Mouse (Mus musculus): ENCODE measurements around the gene Zdhhc19. TPM values are rescaled to one million over a fixed set of nuclear protein-coding genes. Genes with fewer than 3 reads are reported as not detected.
A peak's percentile ranks its signal among the peaks of the same experiment; 100 is the strongest.

The Zdhhc19 gene
- polyA plus RNA-seq, 1 experiment, result not detected

- no peaks in the 10 kb centered on the region for H3K27me3 ChIP-seq (ENCODE audit: control insufficient read depth)
- peaks cover 86% of the 10 kb centered on the region for H3K4me1 ChIP-seq (ENCODE audit: control insufficient read depth)
- H3K9me3 ChIP-seq (ENCODE audit: control insufficient read depth, low read length), result peaks cover 4% of the 10 kb centered on the region
- H3K4me3 ChIP-seq (replicated peaks), result no peak overlapping the region
- no peak for TF ChIP-seq GATA1 (IDR thresholded peaks at IDR 0.05; ENCODE audit: low read length)
- TF ChIP-seq TAL1 (IDR thresholded peaks at IDR 0.05; ENCODE audit: low read length), result no peak
- peaks cover 4% of the 10 kb centered on the region for H3K36me3 ChIP-seq (ENCODE audit: control insufficient read depth)
These were observed 42.0 kb downstream of the Zdhhc19 start for GRCm38 (mm10) chr16:32537867-32538660.

- Histone ChIP-seq H3K27me3 (ENCODE audit: control insufficient read depth) (no peaks in the 10 kb centered on the region), H3K9me3 (ENCODE audit: control insufficient read depth, low read length) (peaks cover 4% of the 10 kb centered on the region), H3K36me3 (ENCODE audit: control insufficient read depth) (peaks cover 4% of the 10 kb centered on the region), H3K4me1 (ENCODE audit: control insufficient read depth) (peaks cover 88% of the 10 kb centered on the region), H3K4me3 (replicated peaks) (no peak overlapping the region)
- TF ChIP-seq TAL1 (IDR thresholded peaks at IDR 0.05; ENCODE audit: low read length), result no peak
These were observed 42.7 kb downstream of the Zdhhc19 start for GRCm38 (mm10) chr16:32538761-32539255.

- peaks cover 4% of the 10 kb centered on the region for H3K36me3 ChIP-seq (ENCODE audit: control insufficient read depth)
- peaks cover 80% of the 10 kb centered on the region for H3K4me1 ChIP-seq (ENCODE audit: control insufficient read depth)
- TF ChIP-seq GATA1 (IDR thresholded peaks at IDR 0.05; ENCODE audit: low read length) (no peak), TAL1 (IDR thresholded peaks at IDR 0.05; ENCODE audit: low read length) (no peak)
- H3K4me3 ChIP-seq (replicated peaks), result no peak overlapping the region
- peaks cover 8% of the 10 kb centered on the region for H3K9me3 ChIP-seq (ENCODE audit: control insufficient read depth, low read length)
- H3K27me3 ChIP-seq (ENCODE audit: control insufficient read depth), result peaks cover 7% of the 10 kb centered on the region
These were observed 45.5 kb downstream of the Zdhhc19 start for GRCm38 (mm10) chr16:32541338-32542179.

DNA sequence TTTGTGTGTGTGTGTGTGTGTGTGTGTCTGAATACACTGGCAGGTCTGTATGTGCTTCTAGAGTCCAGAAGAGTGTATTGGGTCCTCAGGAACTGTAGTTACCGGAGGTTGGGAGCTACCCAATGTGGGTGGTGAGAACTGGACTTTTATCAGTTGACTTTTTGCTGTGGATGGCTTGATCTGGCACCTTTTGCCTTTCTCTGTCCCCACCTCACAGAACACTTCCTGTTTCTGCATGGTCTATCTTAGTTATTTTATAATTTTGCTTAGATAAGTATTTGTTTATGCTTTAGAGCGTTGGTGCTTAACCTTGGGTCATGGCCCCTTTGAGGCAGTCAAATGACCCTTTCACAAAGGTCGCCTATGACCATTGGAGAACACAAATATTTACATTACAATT, 47.4 kb downstream of the Zdhhc19 start:
- H3K4me1 ChIP-seq (ENCODE audit: control insufficient read depth), result peaks cover 80% of the 10 kb centered on the region
- TF ChIP-seq GATA1 (IDR thresholded peaks at IDR 0.05; ENCODE audit: low read length) (no peak), TAL1 (IDR thresholded peaks at IDR 0.05; ENCODE audit: low read length) (no peak)
- peaks cover 8% of the 10 kb centered on the region for H3K9me3 ChIP-seq (ENCODE audit: control insufficient read depth, low read length)
- H3K36me3 ChIP-seq (ENCODE audit: control insufficient read depth), result peaks cover 4% of the 10 kb centered on the region
- peaks cover 19% of the 10 kb centered on the region for H3K27me3 ChIP-seq (ENCODE audit: control insufficient read depth)
- H3K4me3 ChIP-seq (replicated peaks), result no peak overlapping the region

- peaks cover 8% of the 10 kb centered on the region for H3K36me3 ChIP-seq (ENCODE audit: control insufficient read depth)
- peaks cover 57% of the 10 kb centered on the region for H3K4me1 ChIP-seq (ENCODE audit: control insufficient read depth)
- peak overlapping the region; percentile 0 for H3K4me3 ChIP-seq (replicated peaks)
- TF ChIP-seq GATA1 (IDR thresholded peaks at IDR 0.05; ENCODE audit: low read length) (no peak), TAL1 (IDR thresholded peaks at IDR 0.05; ENCODE audit: low read length) (no peak)
- peaks cover 17% of the 10 kb centered on the region for H3K9me3 ChIP-seq (ENCODE audit: control insufficient read depth, low read length)
- H3K27me3 ChIP-seq (ENCODE audit: control insufficient read depth), result peaks cover 19% of the 10 kb centered on the region
These were observed 51.3 kb downstream of the Zdhhc19 start for GRCm38 (mm10) chr16:32547156-32548068.

DNA sequence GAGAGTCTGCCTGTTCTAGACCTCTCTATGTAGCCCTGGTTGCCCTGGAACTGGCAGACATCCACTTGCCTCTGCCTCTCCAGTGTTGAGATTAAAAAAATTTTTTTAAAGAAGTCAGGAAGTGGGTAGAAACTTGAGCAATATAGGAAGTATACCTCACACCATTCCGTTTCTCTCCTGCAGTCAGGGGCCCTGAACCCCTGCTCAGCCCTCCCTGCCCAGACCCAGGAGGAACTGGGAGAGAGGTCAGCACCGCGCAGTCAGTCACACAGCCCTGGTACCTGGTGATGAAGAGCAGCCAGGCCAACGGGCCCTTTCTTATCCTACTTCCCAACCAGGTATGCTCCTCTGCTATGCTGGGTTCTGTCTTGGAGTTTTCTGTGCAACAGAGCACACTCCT, 54.0 kb downstream of the Zdhhc19 start:
- Histone ChIP-seq H3K27me3 (ENCODE audit: control insufficient read depth) (peaks cover 19% of the 10 kb centered on the region), H3K4me3 (replicated peaks) (no peak overlapping the region), H3K4me1 (ENCODE audit: control insufficient read depth) (peaks cover 40% of the 10 kb centered on the region), H3K9me3 (ENCODE audit: control insufficient read depth, low read length) (peaks cover 12% of the 10 kb centered on the region), H3K36me3 (ENCODE audit: control insufficient read depth) (peaks cover 5% of the 10 kb centered on the region; the same call in 1 of the 2 replicates)
- TF ChIP-seq GATA1 (IDR thresholded peaks at IDR 0.05; ENCODE audit: low read length) (no peak), TAL1 (IDR thresholded peaks at IDR 0.05; ENCODE audit: low read length) (no peak)

DNA sequence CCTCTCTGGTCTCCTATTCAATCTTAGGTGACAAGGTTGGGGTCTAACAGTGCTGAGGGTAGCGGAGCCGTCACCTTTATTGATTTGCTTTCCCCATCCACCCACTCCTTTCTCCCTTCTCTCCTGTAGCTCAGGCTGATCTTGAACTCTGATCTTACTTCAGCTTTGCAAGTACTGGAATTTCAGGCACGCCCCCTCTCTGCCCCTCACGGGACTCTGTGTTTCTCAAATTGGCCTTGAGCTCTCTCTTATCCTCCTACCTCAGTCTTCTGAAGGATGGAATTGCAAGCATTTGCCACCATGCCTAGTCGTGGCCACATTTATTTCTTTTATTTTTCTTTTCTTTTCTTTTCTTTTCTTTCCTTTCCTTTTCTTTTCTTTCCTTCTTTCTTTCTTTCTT, 54.4 kb downstream of the Zdhhc19 start:
- TF ChIP-seq TAL1 (IDR thresholded peaks at IDR 0.05; ENCODE audit: low read length) (no peak), GATA1 (IDR thresholded peaks at IDR 0.05; ENCODE audit: low read length) (no peak)
- Histone ChIP-seq H3K36me3 (ENCODE audit: control insufficient read depth) (peaks cover 5% of the 10 kb centered on the region; the same call in 1 of the 2 replicates), H3K4me3 (replicated peaks) (no peak overlapping the region), H3K4me1 (ENCODE audit: control insufficient read depth) (peaks cover 40% of the 10 kb centered on the region), H3K9me3 (ENCODE audit: control insufficient read depth, low read length) (peaks cover 12% of the 10 kb centered on the region), H3K27me3 (ENCODE audit: control insufficient read depth) (peaks cover 20% of the 10 kb centered on the region)

GRCm38 (mm10) chr16:32551346-32551747, 55.3 kb downstream of the Zdhhc19 start:
- Histone ChIP-seq H3K4me1 (ENCODE audit: control insufficient read depth) (peaks cover 39% of the 10 kb centered on the region), H3K9me3 (ENCODE audit: control insufficient read depth, low read length) (peaks cover 9% of the 10 kb centered on the region), H3K4me3 (replicated peaks) (no peak overlapping the region)

More at GRCm38 (mm10) chr16:32551346-32551747, 55.3 kb downstream of the Zdhhc19 start:
- H3K36me3 ChIP-seq (ENCODE audit: control insufficient read depth), result peaks cover 5% of the 10 kb centered on the region; the same call in 1 of the 2 replicates
- H3K27me3 ChIP-seq (ENCODE audit: control insufficient read depth), result peaks cover 17% of the 10 kb centered on the region
- TF ChIP-seq GATA1 (IDR thresholded peaks at IDR 0.05; ENCODE audit: low read length), result no peak
- no peak for TF ChIP-seq TAL1 (IDR thresholded peaks at IDR 0.05; ENCODE audit: low read length)

Data from erythroblast, embryonic 14.5 days (primary cell).